Mouse (Mus musculus) frontal cortex, postnatal 25 days (tissue): ENCODE measurements around the gene Nub1.

Experiments used
- DNase-seq, 2 experiments: peaks; one replicate each; pipeline ENCODE4 v3.0.0; 2022; ENCODE audit warnings: low spot score in 2 of 2

Gene Nub1

DNA sequence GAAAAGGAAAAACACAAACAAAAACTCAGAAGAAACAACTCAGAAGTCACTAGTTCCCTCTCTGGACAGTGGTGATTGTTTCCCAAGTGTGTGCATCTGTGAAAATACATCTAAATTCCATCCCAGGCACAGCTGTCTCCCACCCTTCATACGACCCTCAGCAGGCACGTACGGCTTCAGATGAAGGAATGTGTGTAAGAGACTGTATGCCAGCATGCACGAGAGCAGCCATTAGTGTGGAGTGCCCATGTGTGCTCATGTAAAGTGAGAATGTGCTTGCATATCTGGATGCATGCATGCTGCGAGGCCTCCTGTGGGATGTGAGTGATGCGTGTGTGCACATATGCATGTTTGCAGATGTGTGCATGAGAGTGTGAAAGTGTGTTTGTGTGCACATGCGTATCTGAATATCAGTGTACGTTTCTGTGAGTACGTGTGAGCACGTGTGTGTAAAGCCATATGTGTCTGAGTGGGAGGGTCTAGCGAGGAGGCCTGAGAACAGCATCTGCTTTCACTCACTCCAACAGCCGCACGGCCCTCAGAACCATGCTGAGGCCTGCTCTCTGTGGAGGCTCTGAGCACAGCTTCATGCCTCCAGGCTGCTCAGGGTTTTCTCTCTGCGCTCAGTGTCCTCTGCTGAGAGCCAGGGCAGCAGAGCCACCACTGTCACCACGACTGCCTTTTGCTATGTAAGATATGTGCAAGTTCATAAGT, 56.0 kb downstream of the Nub1 start:
- no peak for DNase-seq

DNA sequence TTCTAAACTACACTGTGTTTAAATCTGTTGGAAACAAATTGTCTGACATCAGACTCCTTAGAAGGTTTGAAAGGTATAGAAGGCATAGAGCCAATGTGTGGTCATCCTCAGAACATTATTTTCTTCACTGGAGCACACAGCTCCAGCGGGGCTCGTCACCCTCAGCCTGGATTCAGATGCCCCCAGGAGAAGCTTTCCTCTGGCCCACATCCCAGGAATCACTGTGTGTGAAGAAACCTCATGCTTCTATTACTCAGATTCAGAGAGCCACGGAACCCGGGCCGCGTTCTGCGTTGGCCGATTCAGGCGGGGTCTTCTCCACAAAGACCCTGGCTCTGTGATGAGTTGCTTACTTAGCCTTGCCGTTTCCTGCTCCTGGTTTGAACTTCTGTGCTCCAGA, 58.6 kb downstream of the Nub1 start:
- no peak for DNase-seq

DNA sequence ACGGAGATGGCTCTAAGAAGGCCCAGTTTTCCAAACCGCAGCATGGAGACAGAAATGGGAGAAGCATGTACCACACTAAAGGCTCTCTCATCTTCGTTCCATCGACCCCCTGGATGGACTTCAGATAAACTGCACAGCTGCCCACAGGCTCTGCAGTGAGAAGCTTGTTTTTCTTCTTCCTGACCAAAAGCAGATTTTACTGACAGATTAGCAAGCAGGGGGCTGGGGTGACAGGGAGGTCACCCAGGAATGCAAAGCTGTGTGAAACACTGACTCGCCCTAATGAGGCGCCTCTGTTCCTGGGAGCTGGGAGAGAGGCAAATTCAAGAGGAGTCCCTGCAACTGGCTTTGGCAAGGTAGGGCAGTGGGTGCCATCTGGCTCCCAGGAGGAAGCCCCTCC, 62.2 kb downstream of the Nub1 start:
- DNase-seq, result no peak

DNA sequence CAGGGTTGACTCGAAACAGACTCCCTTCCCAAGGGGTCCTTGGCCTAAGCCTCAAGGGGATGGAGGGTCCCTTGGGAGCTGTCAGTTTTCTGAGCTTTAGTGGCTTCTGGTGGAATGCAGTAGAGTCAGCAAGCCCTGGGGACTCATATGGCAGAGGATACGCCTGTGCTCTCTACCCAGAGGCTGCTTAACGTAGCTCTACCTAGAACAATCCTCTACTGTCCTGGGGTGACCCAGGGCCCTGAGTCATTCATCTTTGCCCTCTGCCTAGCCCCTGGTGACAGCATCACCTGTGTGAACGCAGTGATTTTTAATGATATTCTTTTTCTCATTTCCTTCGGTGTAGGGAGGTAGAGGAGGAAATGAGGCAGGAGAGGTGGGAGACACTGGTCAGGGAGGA, 64.4 kb downstream of the Nub1 start:
- no peak for DNase-seq

DNA sequence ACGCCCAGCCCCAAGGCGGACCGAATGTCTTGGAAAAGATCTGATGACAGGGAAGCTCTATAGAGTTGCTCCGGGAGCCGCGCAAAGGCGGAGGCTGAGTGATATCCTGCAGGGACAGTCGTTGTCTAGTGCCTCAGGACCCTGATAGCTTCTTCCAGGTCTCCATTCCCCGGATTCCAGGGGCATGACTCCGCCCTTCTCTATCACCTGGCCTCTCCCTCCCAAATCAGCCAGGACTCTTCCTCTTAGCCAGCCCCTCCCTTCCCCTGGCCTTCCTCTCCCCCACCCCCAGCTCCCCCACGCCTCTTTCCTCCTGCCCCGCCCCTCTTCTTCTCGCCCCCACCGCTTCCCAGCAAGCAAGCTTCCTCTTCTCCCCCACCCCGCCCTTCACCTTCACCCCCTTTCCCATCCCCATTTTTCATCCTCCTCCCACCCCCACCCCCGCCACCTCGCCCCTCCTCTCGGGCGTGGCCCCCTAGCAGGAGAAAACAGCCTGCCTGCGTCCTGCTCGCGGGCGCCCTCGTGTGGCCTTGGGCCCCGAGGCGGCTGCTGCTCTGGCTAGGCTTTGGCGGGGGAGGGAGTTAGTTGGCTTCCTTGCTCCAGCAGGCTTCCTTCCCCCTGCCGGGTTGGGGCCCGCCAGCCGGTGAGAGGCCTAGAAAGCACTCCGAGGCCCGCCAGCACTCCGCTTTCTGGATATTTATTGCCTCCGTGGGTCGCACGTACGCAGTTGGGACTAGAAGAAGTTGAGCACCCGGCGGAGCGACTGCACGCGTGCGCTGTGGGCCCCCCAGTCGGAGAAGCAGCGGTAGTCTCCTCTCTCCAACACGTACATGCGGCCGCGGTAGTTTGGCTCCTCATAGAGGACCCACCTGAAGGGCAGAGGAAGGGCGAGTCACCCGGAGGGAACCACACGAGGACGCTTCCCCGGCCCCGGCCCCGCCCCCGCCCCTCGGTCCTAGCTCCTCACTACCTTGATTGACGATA, 65.3 kb downstream of the Nub1 start:
- DNase-seq, result peak; percentile 64 to 75

DNA sequence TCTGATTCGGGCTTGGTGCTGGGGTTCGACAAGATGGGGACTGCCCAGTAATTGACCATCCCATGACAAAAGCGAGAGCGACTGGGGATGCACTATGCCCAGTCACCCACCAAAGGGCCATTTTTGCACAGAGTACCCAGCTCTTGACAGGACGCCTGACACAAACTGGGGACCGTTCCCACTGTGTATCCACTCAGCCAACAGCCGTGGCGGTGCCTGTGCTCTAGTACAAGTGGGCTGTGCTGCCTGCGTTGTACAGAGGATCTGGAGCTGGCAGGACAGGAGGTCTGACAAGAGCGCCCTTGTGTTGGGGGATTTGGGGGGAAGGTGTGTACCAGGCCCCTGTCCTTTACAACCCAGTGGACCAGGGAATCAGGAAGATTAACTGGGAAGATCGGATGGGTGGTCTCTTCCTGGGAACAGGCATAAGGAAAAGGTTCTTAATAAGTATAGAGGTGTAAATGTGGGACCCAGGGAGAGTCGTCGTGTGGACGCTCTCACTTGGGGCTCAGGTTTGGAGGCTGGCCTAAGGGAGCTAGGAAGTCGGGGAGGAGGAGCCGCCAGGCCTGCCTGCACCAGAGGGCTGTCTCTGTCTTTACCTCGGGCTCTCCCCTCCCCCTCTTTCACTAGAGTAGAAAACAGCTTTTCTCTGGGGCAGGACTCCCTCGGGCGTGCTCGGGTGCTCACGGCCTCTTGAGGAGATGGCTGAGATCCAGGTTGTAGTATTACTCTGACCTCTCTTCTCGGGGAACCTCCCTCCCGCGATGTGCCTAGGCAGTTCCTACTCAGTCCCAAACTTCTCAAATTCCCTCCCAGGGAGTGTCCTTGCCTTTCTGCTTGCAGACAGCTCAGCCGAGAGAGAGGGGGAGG, 66.2 kb downstream of the Nub1 start:
- peak in 1 of 2 experiments; percentile 19 for DNase-seq

DNA sequence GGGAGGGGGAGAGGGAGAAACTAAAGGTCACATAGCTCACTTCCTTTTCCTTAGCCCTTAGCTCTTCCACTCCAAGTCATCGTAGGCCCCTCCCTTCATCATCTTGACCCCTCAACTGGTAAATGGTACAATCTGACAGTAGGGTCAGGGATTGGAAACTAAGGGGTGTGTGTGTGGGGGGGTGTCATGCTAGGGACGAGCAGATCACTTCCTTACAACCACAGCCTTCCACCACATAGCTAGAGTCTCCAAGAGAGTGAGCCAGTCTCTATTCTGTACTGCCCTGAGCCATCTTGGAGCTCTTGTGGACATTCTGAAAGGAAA, 66.8 kb downstream of the Nub1 start:
- DNase-seq, result no peak

DNA sequence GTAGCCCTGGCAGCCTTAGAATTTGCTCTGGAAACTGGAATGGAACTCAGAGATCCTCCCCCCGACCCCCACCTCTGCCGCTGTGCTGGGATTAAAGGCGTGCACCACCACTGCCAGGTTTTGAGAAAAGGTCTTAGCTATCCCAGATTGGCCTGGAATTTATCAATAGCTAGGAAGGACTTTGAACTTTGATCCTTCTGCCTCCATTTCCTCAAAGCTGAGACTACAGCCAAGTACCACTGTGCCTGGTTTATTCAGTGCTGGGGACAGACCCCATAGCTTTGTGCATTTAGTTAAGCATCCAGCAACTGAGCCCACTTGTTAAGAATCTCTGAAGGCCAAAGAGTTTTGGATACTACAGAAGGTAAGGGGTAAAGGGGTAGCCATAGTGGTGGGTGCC, 71.6 kb downstream of the Nub1 start:
- DNase-seq, result no peak

DNA sequence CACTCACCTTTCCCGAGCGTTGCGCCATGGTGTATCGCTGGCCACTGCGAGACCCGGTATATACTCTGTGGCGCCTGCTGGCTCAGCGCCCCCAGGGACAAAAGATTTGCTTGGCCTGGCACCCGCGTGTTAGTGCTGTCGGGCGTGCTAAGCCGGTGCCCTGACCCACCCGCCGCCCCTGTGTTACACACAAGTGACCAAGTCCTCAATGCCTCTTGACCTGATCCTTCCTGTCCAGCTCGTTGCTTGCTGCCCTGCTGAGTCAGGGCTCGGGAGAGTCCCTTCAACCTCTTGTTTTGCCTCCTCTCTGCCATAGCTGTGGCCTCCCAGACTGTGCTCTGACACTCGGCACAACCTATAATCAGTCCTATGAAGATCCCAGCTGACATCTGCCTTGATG, 72.5 kb downstream of the Nub1 start, which contains the start of gene Crygn:
TSS of gene Crygn (minus strand) at position 193 of the 400 bp plus-strand sequence.
- DNase-seq, result no peak
